Mouse (Mus musculus): ENCODE measurements around the gene Hoxa7.

- TF ChIP-seq POLR2A (IDR thresholded peaks at IDR 0.05; ENCODE audit: insufficient read depth, low read length) (no peak), CTCF (IDR thresholded peaks at IDR 0.05; ENCODE audit: low read depth, low read length) (no peak), EP300 (IDR thresholded peaks at IDR 0.05; ENCODE audit: insufficient read depth, low read depth, low read length) (no peak)
Observed at GRCm38 (mm10) chr6:52217459-52217768, 4.2 kb downstream of the Hoxa7 start.
